Mouse (Mus musculus) heart, adult 2 months (tissue): ENCODE measurements around the gene Nufip1.

ENCODE experiments used
- CTCF ChIP-seq: fragments of 200-600 bp; IDR thresholded peaks from 2 replicates; pipeline ENCODE4 v1.8.1; 2022; ENCODE audit warnings: antibody characterized with exemption, mild to moderate bottlenecking, moderate library complexity
- POLR2A ChIP-seq: fragments of 200-500 bp; IDR thresholded peaks from 2 replicates; pipeline ENCODE4 v1.6.1; 2011; ENCODE audit warnings: mild to moderate bottlenecking, low read depth, low read length, control low read depth; ENCODE audit not compliant: insufficient read depth

GRCm38 (mm10) chr14:76186299-76186698, 75.6 kb downstream of the Nufip1 start:
- TF ChIP-seq CTCF (no peak), POLR2A (no peak)
